Mouse (Mus musculus) limb, embryonic 14.5 days (tissue): ENCODE measurements at regions not wholly inside any gene's neighbourhood (a gene's known extent, or its start where the extent isn't known, plus 50 kb on each side); places are given as distances from the start of the nearest gene placed in this dataset.
"Not testable (repeated sequence)": the region's sequence is repeated elsewhere in the genome, so short reads cannot be mapped to it uniquely, and the experiment has no call there.

Experiments
- ATAC-seq: fragments of 200-750 bp; cut with Nextera tagmentation; 2 replicates; pipeline ENCODE4 v1.8.0; 2017; ENCODE audit warnings: low read depth, moderate number of reproducible peaks, moderate TSS enrichment; ENCODE audit not compliant: low FRiP score
- DNase-seq: peaks from one replicate; pipeline ENCODE4 v3.0.0-alpha.2; 2015; ENCODE audit warnings: low spot score
- H3K27ac ChIP-seq: fragments of 300-500 bp; sonication (generic); replicated peaks from 2 replicates; pipeline ENCODE4 v1.5.1; 2014; ENCODE audit warnings: low read depth, mild to moderate bottlenecking, low read length, moderate library complexity, mixed read lengths
- H3K27me3 ChIP-seq: fragments of 300-500 bp; sonication (generic); 2 replicates; pipeline ENCODE4 v1.6.1; 2014; ENCODE audit warnings: low read length, mixed read lengths; ENCODE audit not compliant: control insufficient read depth, insufficient read depth
- H3K36me3 ChIP-seq: fragments of 300-500 bp; sonication (generic); 2 replicates; pipeline ENCODE4 v1.6.1; 2014; ENCODE audit warnings: mild to moderate bottlenecking, low read length, moderate library complexity, mixed read lengths; ENCODE audit not compliant: control insufficient read depth, insufficient read depth
- H3K4me1 ChIP-seq: fragments of 300-500 bp; sonication (generic); 2 replicates; pipeline ENCODE4 v1.6.1; 2014; ENCODE audit warnings: antibody characterized with exemption, low read length, mixed read lengths; ENCODE audit not compliant: control insufficient read depth, insufficient read depth
- H3K4me2 ChIP-seq: fragments of 300-500 bp; sonication (generic); replicated peaks from 2 replicates; pipeline ENCODE4 v1.6.1; 2014; ENCODE audit warnings: low read depth, mild to moderate bottlenecking, low read length, moderate library complexity; ENCODE audit not compliant: severe bottlenecking
- H3K4me3 ChIP-seq: fragments of 300-500 bp; sonication (generic); replicated peaks from 2 replicates; pipeline ENCODE4 v1.5.1; 2014; ENCODE audit warnings: low read length
- H3K9ac ChIP-seq: fragments of 300-500 bp; sonication (generic); 2 replicates; pipeline ENCODE4 v1.6.1; 2014; ENCODE audit warnings: mild to moderate bottlenecking, low read depth, low read length, moderate library complexity; ENCODE audit not compliant: severe bottlenecking
- H3K9me3 ChIP-seq: fragments of 300-500 bp; sonication (generic); 2 replicates; pipeline ENCODE4 v1.6.1; 2016; ENCODE audit warnings: low read length; ENCODE audit not compliant: control insufficient read depth
- POLR2A ChIP-seq: fragments of 200-500 bp; IDR thresholded peaks from 2 replicates; pipeline ENCODE4 v1.8.0; 2012; ENCODE audit warnings: inconsistent platforms, mild to moderate bottlenecking, moderate library complexity, borderline replicate concordance; ENCODE audit not compliant: insufficient read depth, insufficient read length; ENCODE audit errors: extremely low read depth
- WGBS: fragments of 180-500 bp; shearing (Covaris S2); extraction: QIAGEN DNeasy Blood & Tissue Kit; methylation state at CpG from one replicate; pipeline ENCODE4 v1.1.7; 2014; 5-methylcytosine and 5-hydroxymethylcytosine counted together

DNA sequence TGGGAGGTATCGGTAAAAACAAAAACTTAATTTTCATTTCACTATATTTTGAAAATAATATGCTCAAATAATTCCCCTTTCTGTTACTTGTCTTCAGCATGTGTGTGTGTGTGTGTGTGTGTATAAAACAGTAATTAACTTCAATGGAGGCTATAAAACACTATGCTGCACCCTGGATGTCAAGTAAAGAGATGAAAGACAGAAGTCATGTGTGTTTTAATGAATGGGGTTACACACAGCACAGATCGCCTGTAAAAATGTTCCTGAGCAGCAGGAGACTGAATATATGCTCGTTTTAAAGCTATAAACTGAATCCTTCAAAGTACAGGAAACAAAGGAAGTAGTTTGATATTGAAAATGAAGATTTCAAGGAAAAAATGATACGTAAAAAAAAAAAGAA is 680.9 kb upstream of the Negr1 start:
- no peaks in the 10 kb centered on the region for H3K27me3 ChIP-seq
- no peak overlapping the region for H3K4me2 ChIP-seq
- H3K36me3 ChIP-seq: no peaks in the 10 kb centered on the region
- no peaks in the 10 kb centered on the region for H3K9me3 ChIP-seq
- H3K27ac ChIP-seq: no peak overlapping the region
- no peak for TF ChIP-seq POLR2A
- no peak for DNase-seq
- no peak overlapping the region for H3K4me3 ChIP-seq
- no peaks in the 10 kb centered on the region for H3K4me1 ChIP-seq
- H3K9ac ChIP-seq: no peak overlapping the region
- no peak for ATAC-seq
- WGBS: 21% methylated on average over 4 of the region's 4 CpGs

DNA sequence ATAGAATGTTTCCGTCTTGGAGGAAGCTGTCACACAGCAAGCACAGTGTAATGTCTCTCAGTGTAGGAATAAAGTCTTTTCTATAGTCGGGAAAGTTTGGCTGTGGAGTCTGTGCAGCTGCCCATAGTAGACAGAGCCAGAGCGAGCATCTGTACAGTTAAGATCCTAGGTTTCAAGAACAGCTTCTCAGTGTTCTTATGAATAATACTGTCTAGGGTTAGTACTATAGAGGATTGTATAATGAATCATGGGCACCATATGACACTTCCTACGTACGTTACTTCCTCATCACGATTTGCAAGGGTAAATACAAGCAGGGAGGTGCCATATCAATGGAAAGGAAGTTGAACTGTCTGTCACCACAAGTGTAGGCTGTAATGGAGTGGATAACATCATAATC is 645.6 kb upstream of the Negr1 start:
- Histone ChIP-seq H3K27ac (no peak overlapping the region), H3K4me3 (no peak overlapping the region), H3K27me3 (no peaks in the 10 kb centered on the region), H3K4me1 (no peaks in the 10 kb centered on the region), H3K9me3 (no peaks in the 10 kb centered on the region), H3K4me2 (no peak overlapping the region), H3K36me3 (no peaks in the 10 kb centered on the region), H3K9ac (no peak overlapping the region)
- 86% methylated on average over 6 of the region's 6 CpGs for WGBS
- ATAC-seq (no peak), DNase-seq (no peak)
- no peak for TF ChIP-seq POLR2A

DNA sequence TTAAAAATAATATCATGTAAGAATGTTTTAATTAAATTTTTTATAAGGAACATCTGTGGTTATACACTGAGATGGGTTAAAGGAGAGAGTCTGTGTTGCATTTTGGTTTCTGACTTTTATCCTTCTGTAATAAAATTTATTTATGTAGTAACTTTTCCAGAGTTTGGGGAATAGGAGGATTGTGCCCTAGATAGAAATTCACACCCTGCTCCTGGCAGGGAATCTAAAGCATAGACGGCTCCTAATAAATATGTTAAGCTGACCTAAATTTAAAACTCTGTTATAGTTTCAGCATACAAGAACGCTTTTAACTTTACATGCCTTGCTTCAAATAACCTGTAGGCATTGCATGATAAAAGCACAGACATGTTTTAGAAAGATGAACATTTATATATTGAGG is 618.7 kb upstream of the Negr1 start:
- WGBS: 32% methylated on average over 2 of the region's 2 CpGs
- H3K9ac ChIP-seq: no peak overlapping the region
- no peaks in the 10 kb centered on the region for H3K27me3 ChIP-seq
- H3K4me2 ChIP-seq: no peak overlapping the region
- peaks cover 3% of the 10 kb centered on the region; the same call in 1 of the 2 replicates for H3K4me1 ChIP-seq
- no peak overlapping the region for H3K4me3 ChIP-seq
- no peak for TF ChIP-seq POLR2A
- DNase-seq (peak; percentile 52), ATAC-seq (peak; percentile 47; the same call in 1 of the 2 replicates)
- H3K9me3 ChIP-seq: no peaks in the 10 kb centered on the region
- no peak overlapping the region for H3K27ac ChIP-seq
- H3K36me3 ChIP-seq: no peaks in the 10 kb centered on the region

DNA sequence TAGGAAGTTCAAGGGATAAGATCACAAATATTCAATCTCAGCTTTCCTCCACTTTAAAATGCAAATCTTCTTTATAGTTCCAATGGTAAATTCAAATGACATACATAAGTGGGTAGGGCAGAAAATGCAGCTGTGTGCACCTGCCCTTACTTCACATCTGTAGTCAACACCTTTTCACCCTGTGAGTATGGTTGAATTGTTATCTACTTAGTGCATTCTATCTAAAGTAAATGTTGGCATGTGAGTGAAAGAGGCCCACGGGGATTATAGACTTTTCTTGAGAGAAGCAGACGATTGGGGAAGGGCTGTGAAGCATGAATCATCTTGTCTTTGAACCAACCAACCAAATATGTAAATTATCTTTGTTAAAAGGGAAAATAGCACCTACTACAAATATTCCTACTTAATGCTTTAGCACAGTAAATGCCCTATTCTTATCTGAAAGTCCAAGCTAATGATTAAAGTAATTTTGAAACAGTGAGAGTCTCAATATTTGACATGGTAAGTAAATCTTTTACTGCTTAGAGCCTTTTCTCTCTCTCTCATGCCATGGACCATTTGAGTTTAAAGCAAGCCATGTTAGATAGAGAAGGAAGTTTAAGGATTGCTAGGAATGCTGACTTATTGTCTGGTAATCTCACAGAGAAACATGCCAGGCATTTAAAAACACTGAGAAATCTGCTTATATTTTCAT is 617.4 kb upstream of the Negr1 start:
- H3K4me1 ChIP-seq: peaks cover 3% of the 10 kb centered on the region; the same call in 1 of the 2 replicates
- H3K4me3 ChIP-seq: no peak overlapping the region
- no peak for TF ChIP-seq POLR2A
- DNase-seq: no peak
- no peak overlapping the region for H3K4me2 ChIP-seq
- H3K36me3 ChIP-seq: no peaks in the 10 kb centered on the region
- no peak overlapping the region for H3K27ac ChIP-seq
- no peak overlapping the region for H3K9ac ChIP-seq
- WGBS: 64% methylated on average over 2 of the region's 2 CpGs
- H3K9me3 ChIP-seq: no peaks in the 10 kb centered on the region
- H3K27me3 ChIP-seq: no peaks in the 10 kb centered on the region
- ATAC-seq: no peak

DNA sequence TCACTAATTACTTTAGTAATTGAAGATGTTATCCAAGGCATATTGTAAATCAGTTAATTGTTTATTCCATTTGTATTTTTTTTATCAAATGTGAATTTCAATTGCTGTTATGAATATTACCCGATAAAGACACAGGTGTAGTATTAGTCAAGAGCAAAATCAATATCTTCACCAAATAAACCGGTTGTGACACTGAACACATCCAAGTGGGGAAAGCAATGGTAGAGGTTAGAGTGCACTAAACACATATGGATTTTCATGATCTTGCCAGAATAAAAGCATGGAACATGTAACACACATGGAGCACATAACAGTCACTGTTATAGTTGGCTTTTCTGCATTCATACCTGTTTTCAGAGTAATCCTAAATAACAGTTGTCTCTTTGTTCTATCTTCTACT is 616.4 kb upstream of the Negr1 start:
- H3K4me2 ChIP-seq: no peak overlapping the region
- no peaks in the 10 kb centered on the region for H3K9me3 ChIP-seq
- no peak overlapping the region for H3K9ac ChIP-seq
- no peak overlapping the region for H3K4me3 ChIP-seq
- DNase-seq (no peak), ATAC-seq (no peak)
- peaks cover 3% of the 10 kb centered on the region; the same call in 1 of the 2 replicates for H3K4me1 ChIP-seq
- no peaks in the 10 kb centered on the region for H3K36me3 ChIP-seq
- no peaks in the 10 kb centered on the region for H3K27me3 ChIP-seq
- no peak for TF ChIP-seq POLR2A
- no peak overlapping the region for H3K27ac ChIP-seq
- WGBS: 95% methylated on average over 2 of the region's 2 CpGs

DNA sequence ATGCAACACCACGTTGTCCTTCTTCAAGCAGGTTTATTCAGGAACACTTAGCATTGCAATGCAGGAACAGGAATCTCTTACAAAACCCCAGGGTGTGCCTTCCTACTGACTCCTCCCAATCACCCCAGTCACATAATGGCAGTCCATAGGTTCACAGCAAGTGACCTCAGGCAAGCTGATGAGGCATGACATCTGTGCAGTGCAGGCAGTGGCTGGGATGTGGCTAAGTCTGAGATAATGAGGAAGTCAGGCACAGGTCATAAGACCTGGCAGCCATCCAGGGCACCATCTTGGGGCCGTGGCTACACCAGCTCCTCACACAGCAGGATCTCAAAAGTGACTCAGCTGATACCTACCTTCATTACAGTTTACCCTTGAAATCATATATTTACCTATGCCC is 599.1 kb upstream of the Negr1 start:
- not testable (repeated sequence) for H3K27me3 ChIP-seq, ATAC-seq, H3K36me3 ChIP-seq, H3K27ac ChIP-seq, H3K9me3 ChIP-seq, H3K4me1 ChIP-seq, DNase-seq, H3K4me3 ChIP-seq, H3K4me2 ChIP-seq, H3K9ac ChIP-seq
- WGBS: 38% methylated on average over 2 of the region's 2 CpGs
